Mouse (Mus musculus): Measurements from ENCODE around the gene Adarb1.

DNA sequence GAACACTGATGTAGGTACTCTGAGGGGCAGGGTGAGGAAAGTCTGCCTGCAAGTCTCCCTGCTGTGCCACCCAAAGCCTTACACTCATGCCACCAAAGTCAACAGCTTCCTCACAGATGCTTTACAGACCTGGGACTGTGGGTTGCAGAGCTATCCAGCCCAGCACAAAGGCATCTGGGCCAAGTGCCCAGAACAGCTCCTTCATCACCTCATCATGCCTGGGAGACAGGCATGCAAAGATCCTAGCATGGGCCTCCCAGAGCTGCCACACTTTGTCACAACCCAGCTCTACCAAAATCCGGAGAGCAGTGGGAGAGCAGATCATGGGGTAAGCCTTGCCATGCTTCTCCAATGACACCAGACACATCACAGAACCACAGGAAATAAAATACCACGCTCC is 57.6 kb downstream of the Adarb1 start:
- no peak for TF ChIP-seq CTCF (IDR thresholded peaks at IDR 0.05; ENCODE audit: borderline replicate concordance, insufficient read depth, low read depth, low read length)
- no peak for TF ChIP-seq POLR2A (IDR thresholded peaks at IDR 0.05; ENCODE audit: borderline replicate concordance, insufficient read depth, low read length)
